Mouse (Mus musculus) left cerebral cortex, postnatal 4 days (tissue): ENCODE data around the gene Syn2. TPM values are rescaled to one million over a fixed set of nuclear protein-coding genes. Genes with fewer than 3 reads are reported as not detected.

Source experiments
- DNase-seq: peaks from one replicate; pipeline ENCODE4 v3.0.0-alpha.2; 2022
- intact Hi-C: fragments of 180-260 bp; cut with DNase I; formaldehyde crosslinking; loops from one replicate; pipeline ENCODE4 v1.15.1; 2025
- total RNA-seq, 2 experiments: library from RNA; stranded (reverse); gene quantifications; 2 replicates each; pipeline ENCODE4 v1.2.3; 2021

Gene Syn2
- 100 to 1,000 TPM; 140 to 169 TPM for total RNA-seq

GRCm38 (mm10) chr6:115134501-115135331 lies at the start of gene Syn2:
TSS of gene Syn2 (plus strand) at chr6:115134902.
- DNase-seq = peak; percentile 94
- intact Hi-C loops = no loop called here

- intact Hi-C loops = no loop called here
These were observed 49.3 kb upstream of the Syn2 start for GRCm38 (mm10) chr6:115085274-115085841.

GRCm38 (mm10) chr6:115088314-115089106 lies 46.2 kb upstream of the Syn2 start:
- intact Hi-C loops = no loop called here
- DNase-seq = no peak

More at GRCm38 (mm10) chr6:115085274-115085841, 49.3 kb upstream of the Syn2 start:
- DNase-seq = peak; percentile 51

GRCm38 (mm10) chr6:115091737-115092136 lies 43.0 kb upstream of the Syn2 start:
- DNase-seq = no peak
- intact Hi-C loops = no loop called here

- DNase-seq = no peak
- intact Hi-C loops = no loop called here
These were observed 32.2 kb upstream of the Syn2 start for GRCm38 (mm10) chr6:115102542-115102941.

- DNase-seq = no peak
- intact Hi-C loops = no loop called here
These were observed 23.3 kb upstream of the Syn2 start for GRCm38 (mm10) chr6:115111426-115111825.

- DNase-seq = no peak
- intact Hi-C loops = loop anchor here (5.0 kb wide), 1 partner anchor 70 kb away; no protein-coding TSS in a partner anchor
These were observed 12.5 kb upstream of the Syn2 start for GRCm38 (mm10) chr6:115122181-115122580.

GRCm38 (mm10) chr6:115123262-115124201 lies 11.2 kb upstream of the Syn2 start:
- intact Hi-C loops = loop anchor here (5.0 kb wide), 1 partner anchor 71 kb away; no protein-coding TSS in a partner anchor
- peak; percentile 77 for DNase-seq

GRCm38 (mm10) chr6:115124675-115125357 lies 9.9 kb upstream of the Syn2 start:
- intact Hi-C loops = loop anchor here (5.0 kb wide), 2 partner anchors 63 to 73 kb away; no protein-coding TSS in a partner anchor
- peak; percentile 92 for DNase-seq

GRCm38 (mm10) chr6:115125358-115125720 lies 9.4 kb upstream of the Syn2 start:
- DNase-seq = no peak
- intact Hi-C loops = loop anchor here (5.0 kb wide), 1 partner anchor 63 kb away; no protein-coding TSS in a partner anchor

GRCm38 (mm10) chr6:115126232-115126785 lies 8.4 kb upstream of the Syn2 start:
- peak; percentile 61 for DNase-seq
- intact Hi-C loops = loop anchor here (5.0 kb wide), 1 partner anchor 64 kb away; no protein-coding TSS in a partner anchor

- DNase-seq = no peak
These were observed 7.9 kb upstream of the Syn2 start for GRCm38 (mm10) chr6:115126851-115127250.

GRCm38 (mm10) chr6:115127255-115127824 lies 7.4 kb upstream of the Syn2 start:
- intact Hi-C loops = loop anchor here (5.0 kb wide), 1 partner anchor 65 kb away; no protein-coding TSS in a partner anchor
- DNase-seq = no peak

More at GRCm38 (mm10) chr6:115126851-115127250, 7.9 kb upstream of the Syn2 start:
- intact Hi-C loops = loop anchor here (5.0 kb wide), 1 partner anchor 65 kb away; no protein-coding TSS in a partner anchor

GRCm38 (mm10) chr6:115135332-115135649 lies 589 bp downstream of the Syn2 start:
- intact Hi-C loops = no loop called here

GRCm38 (mm10) chr6:115136156-115136555 lies 1.5 kb downstream of the Syn2 start:
- no peak for DNase-seq
- intact Hi-C loops = no loop called here

More at GRCm38 (mm10) chr6:115135332-115135649, 589 bp downstream of the Syn2 start:
- no peak for DNase-seq

GRCm38 (mm10) chr6:115141446-115141845 lies 6.7 kb downstream of the Syn2 start:
- no peak for DNase-seq
- intact Hi-C loops = no loop called here

GRCm38 (mm10) chr6:115161175-115161574 lies 26.5 kb downstream of the Syn2 start:
- intact Hi-C loops = no loop called here
- DNase-seq = no peak

GRCm38 (mm10) chr6:115165863-115166470 lies 31.3 kb downstream of the Syn2 start:
- intact Hi-C loops = no loop called here
- DNase-seq = no peak
